Mouse (Mus musculus) cerebellum, postnatal 36 days (tissue): Measurements from ENCODE around the gene H2-M10.2.
"Not testable (repeated sequence)": the region's sequence is repeated elsewhere in the genome, so short reads cannot be mapped to it uniquely, and the experiment has no call there.

Experiments used
- DNase-seq, 2 experiments: peaks; one replicate each; pipeline ENCODE4 v3.0.0; 2021 to 2022; ENCODE audit warnings: mixed read lengths in 2 of 2

The H2-M10.2 gene

DNA sequence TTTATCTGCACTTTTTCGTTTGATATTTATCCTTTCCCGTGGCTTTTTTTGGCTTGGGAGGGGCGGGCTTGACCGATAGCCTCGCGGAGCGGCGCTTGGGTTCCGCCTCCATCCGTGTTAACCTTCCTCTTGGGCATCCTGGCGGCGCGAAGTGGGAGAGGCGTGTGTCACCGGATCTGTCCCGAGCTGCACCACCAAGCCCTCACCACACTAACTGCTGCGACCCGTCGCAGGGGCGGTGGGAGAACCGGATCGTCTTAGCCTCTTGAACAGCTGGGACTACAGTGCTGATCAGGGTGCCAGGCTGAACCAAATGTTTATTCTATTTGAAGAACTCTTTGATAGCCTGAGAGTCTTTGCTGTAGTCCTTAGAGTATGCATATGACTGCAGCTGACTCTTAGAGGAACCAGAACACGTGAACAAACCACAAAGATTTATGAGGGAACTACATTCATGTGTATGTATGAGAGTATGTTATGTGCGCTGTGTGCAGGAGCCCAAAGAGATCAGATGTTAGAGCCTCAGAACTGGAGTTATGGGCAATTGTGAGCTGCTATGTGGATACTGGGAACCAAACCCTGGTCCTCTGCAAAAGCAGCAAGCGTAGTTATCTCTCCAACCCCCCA is 33.9 kb downstream of the H2-M10.2 start:
- DNase-seq: no peak

DNA sequence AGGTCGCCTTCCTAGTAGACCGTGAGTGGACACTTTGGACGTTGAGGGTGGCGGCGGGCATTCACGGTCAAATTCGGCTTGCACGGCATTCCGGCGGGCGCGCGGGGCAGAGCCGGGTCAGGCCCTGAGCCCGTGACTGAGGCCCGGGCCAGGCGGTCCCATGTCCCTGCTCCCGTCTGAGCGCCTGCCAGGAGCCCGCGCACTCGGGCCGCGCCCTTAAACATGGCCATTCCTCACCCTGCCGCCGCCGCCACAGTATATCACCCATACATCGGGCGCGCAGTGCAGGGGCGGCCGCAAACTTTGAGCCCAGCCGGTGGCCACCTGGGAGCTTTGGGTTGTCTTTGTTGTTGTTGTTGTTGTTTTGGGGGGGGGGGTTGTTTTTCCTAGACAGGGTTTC is 37.4 kb downstream of the H2-M10.2 start:
- no peak for DNase-seq

DNA sequence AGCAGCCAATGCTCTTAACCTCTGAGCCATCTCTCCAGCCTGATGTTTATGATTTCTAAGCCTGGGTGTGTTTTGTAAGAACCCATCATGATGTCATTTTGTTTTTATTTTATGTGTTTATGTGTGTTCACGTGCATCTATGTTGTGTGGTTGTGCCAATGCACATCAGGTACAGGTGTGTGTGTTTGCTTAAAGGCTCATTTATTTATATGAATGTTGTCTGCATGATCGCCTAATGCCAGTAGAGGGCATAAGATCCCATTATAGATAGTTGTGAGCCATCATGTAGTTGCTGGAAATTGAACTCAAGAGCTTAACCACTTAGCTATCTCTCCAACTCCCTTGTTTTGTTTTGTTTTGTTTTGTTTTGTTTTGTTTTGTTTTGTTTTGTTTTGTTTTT is 40.5 kb downstream of the H2-M10.2 start:
- no peak for DNase-seq

DNA sequence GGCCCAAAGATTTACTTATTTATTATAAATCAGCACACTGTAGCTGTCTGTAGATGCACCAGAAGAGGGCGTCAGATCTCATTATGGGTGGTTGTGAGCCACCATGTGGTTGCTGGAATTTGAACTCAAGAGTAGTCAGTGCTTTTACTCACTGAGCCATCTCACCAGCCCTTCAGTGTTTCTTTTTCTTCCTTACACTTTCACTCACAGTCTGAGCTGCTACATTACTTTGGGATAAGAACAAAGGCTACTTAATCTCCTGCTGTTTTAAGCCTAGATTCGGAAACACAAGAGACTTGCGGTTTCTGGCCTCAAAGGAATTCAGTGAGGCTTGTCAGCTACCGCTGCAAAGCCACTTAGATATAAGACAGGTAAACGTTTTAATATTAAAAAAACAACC is 42.3 kb downstream of the H2-M10.2 start:
- DNase-seq: no peak

DNA sequence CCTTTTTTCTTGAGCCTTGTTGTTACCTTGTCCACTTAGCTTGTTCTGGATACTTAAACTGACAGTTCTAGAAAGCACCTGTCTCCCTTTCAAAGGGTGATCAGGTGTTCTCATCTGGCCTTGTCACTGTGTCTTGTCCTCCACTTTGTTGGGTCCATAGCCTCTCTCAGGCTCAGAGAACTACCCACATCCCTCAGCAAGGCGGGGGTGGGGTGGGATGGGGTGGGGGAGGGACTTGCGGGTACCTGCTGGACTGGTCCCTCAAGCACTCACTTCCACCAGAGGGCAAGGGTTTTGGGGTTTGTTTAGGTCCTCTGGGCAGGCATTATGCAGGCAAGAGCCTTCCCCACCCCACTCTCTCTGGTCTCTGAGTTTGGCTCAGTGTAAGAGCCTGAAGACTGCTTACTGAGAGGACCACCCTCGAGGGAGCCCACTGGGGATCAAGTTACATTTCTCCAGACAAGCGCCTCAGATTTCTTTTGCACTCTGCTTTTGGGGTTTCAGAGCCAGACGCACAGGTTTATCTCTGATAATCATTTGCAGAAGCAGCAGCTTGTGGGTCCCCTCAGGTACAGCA is 45.6 kb downstream of the H2-M10.2 start:
- no peak for DNase-seq

DNA sequence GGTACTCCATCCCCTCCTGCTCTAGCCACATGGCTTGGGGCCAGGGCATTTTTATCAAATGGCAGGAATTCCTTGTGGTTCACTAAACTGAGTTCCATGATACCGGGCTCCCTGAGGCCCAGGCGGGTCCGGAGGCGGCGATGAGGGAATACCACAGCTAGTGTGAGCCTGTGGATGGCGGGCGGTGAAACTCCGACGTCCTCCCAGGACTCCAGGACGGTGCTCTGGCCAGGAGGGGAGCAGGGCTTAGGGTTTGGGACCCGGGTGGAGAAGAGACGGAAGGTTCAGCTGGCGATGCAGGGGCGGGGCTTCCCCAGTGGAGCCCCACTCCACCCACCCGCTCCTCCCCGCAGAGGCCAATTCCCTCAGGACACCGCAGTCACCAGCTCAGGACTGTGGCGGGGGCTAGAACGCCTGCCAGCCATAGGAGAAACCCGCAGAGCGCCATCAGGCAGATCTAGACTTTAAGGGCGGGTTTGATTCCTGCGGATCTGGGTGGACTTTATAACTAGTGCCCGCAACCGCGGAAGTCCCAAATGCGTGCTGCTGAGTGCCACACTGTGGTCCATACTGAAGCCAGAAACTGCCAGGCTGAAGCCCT is 48.9 kb downstream of the H2-M10.2 start:
- DNase-seq: no peak

DNA sequence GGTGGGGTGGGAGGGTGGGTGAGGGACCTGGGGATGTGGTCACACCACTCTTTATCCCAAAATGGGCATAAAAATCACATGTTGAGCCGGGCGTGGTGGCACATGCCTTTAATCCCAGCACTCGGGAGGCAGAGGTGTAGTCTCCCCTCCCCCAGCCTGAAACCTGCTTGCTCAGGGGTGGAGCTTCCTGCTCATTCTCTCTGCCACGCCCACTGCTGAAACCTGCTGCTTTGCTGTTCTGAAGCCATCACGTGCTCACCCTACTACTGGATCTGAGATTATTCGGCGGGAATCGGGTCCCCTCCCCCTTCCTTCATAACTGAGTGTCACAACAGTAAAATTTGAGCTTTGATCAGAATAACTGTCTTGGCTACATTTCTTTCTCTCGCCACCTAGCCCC is 51.0 kb downstream of the H2-M10.2 start:
- not testable (repeated sequence) for DNase-seq
